Comparison of ENCODE assay signal across 17 mouse cellular contexts in genomic region chr7:105475396-105475949, GRCm38 (mm10). TPM values are rescaled to one million over a fixed set of nuclear protein-coding genes. Genes with fewer than 3 reads are reported as not detected.
DNase-seq lines count a peak whose midpoint lies in the region; ATAC-seq and TF ChIP-seq lines count a peak whose summit lies in the region.
"Had no signal": no experiment of that assay in that cellular context is flagged by ENCODE, and none has a peak within 500 bp of the region (broad histone marks: within the 10 kb centered on the region; RNA-seq: fewer than 3 reads in every experiment).

No protein-coding gene starts in this region.

- ATAC-seq in heart, embryonic 12.5 days (ENCODE audit: insufficient number of reproducible peaks, low FRiP score): no peak
- peak; percentile 43 for ATAC-seq in lung, embryonic 16.5 days (ENCODE audit: low read depth)
- ATAC-seq in common myeloid progenitor, adult 5-6 weeks (replicated peaks; ENCODE audit: low read depth, poor library complexity, severe bottlenecking): 0 out of 2 replicates have a peak, but pooled peaks have one; percentile 20
- peak; percentile 40 for ATAC-seq in megakaryocyte progenitor cell, adult 5-6 weeks (replicated peaks; ENCODE audit: poor library complexity)
- ATAC-seq: CD4-positive, CD25-positive, alpha-beta regulatory T cell, adult 4 months; forebrain, postnatal 0 days; hindbrain, postnatal 0 days had no signal

- peaks cover 16% of the 10 kb centered on the region for H3K4me1 ChIP-seq in heart, adult 2 months (ENCODE audit: control insufficient read depth, insufficient read depth, low read length)
- peaks cover 24% of the 10 kb centered on the region for H3K4me1 ChIP-seq in heart, embryonic 12.5 days (replicated peaks)
- H3K4me1 ChIP-seq in lung, embryonic 16.5 days (replicated peaks; ENCODE audit: control insufficient read depth, insufficient read depth, low read length): peaks cover 2% of the 10 kb centered on the region; the same call in 1 of the 2 replicates
- H3K4me1 ChIP-seq: liver, embryonic 13.5 days had no signal

- peaks cover 9% of the 10 kb centered on the region for H3K36me3 ChIP-seq in heart, adult 2 months (ENCODE audit: control insufficient read depth, insufficient read depth, low read length)
- H3K36me3 ChIP-seq in heart, embryonic 12.5 days: no peaks in the 10 kb centered on the region
- no peaks in the 10 kb centered on the region for H3K36me3 ChIP-seq in lung, embryonic 16.5 days (ENCODE audit: control insufficient read depth, insufficient read depth, low read length)
- H3K36me3 ChIP-seq: liver, embryonic 13.5 days had no signal

- intact Hi-C loops in heart, adult 2 months (cut with DNase I): loop anchor here (5.0 to 10.0 kb wide), 2 partner anchors 167 to 339 kb away; partner anchors contain the start of genes Arfip2, Gm45799, Mrpl17 and Timm10b

- WGBS in heart, adult 2 months: 33% methylated on average over 7 of the region's 7 CpGs
- WGBS in heart, embryonic 12.5 days: 52% methylated on average over 7 of the region's 7 CpGs
- WGBS in lung, embryonic 16.5 days: 67% methylated on average over 7 of the region's 7 CpGs

- no peaks in the 10 kb centered on the region for H3K9me3 ChIP-seq in heart, embryonic 12.5 days (replicated peaks)
- H3K9me3 ChIP-seq in lung, embryonic 16.5 days (ENCODE audit: control insufficient read depth, low read length): no peaks in the 10 kb centered on the region
- H3K9me3 ChIP-seq: liver, embryonic 13.5 days had no signal

- TF ChIP-seq POLR2A in heart, adult 2 months (IDR thresholded peaks at IDR 0.05; ENCODE audit: insufficient read depth, low read depth, low read length): no peak

- no peak for TF ChIP-seq CTCF in heart, adult 2 months (IDR thresholded peaks at IDR 0.05)

- no peak overlapping the region for H3K9ac ChIP-seq in heart, adult 2 months (ENCODE audit: low read depth, low read length)
- H3K9ac ChIP-seq in heart, embryonic 12.5 days: no peak overlapping the region
- no peak overlapping the region for H3K9ac ChIP-seq in lung, embryonic 16.5 days (ENCODE audit: low read length)
- H3K9ac ChIP-seq: forebrain, postnatal 0 days; liver, embryonic 13.5 days had no signal

- no peaks in the 10 kb centered on the region for H3K79me2 ChIP-seq in heart, adult 2 months (replicated peaks; ENCODE audit: control insufficient read depth, insufficient read depth, low read length)

- DNase-seq in heart, adult 2 months: peak in 1 of 2 experiments; percentile 23
- no peak for DNase-seq in lung, postnatal 14 days
- DNase-seq in embryo, embryonic 10.5 days (ENCODE audit: low spot score): no peak
- no peak for DNase-seq in frontal cortex, adult 2 months (ENCODE audit: extremely low spot score in 1 of 2, low spot score in 1 of 2)
- DNase-seq: forebrain, postnatal 0 days; liver, embryonic 13.5 days; thymus, postnatal 36 days had no signal

- peak overlapping the region; percentile 68 for H3K27ac ChIP-seq in heart, adult 2 months
- H3K27ac ChIP-seq in heart, embryonic 12.5 days (ENCODE audit: poor library complexity, severe bottlenecking): no peak overlapping the region
- no peak overlapping the region for H3K27ac ChIP-seq in lung, embryonic 16.5 days (ENCODE audit: low read length)
- H3K27ac ChIP-seq: hindbrain, postnatal 0 days; layer of hippocampus, adult 2 months; liver, embryonic 13.5 days; stomach, postnatal 0 days had no signal

- H3K4me2 ChIP-seq in heart, embryonic 12.5 days: no peak overlapping the region
- no peak overlapping the region for H3K4me2 ChIP-seq in lung, embryonic 16.5 days (ENCODE audit: low read depth, low read length)
- H3K4me2 ChIP-seq: liver, embryonic 13.5 days had no signal

- no peak for TF ChIP-seq EP300 in heart, adult 2 months (IDR thresholded peaks at IDR 0.05; ENCODE audit: insufficient read depth, low read depth, low read length)

- H3K4me3 ChIP-seq in heart, adult 2 months: no peak overlapping the region
- H3K4me3 ChIP-seq in heart, embryonic 12.5 days: no peak overlapping the region
- no peak overlapping the region for H3K4me3 ChIP-seq in lung, embryonic 16.5 days (ENCODE audit: low read length)
- H3K4me3 ChIP-seq: erythroblast, embryonic 14.5 days; layer of hippocampus, adult 2 months; liver, embryonic 13.5 days had no signal

- no peaks in the 10 kb centered on the region for H3K27me3 ChIP-seq in heart, adult 2 months (ENCODE audit: control insufficient read depth, insufficient read depth, low read length)
- no peaks in the 10 kb centered on the region for H3K27me3 ChIP-seq in heart, embryonic 12.5 days (replicated peaks)
- no peaks in the 10 kb centered on the region for H3K27me3 ChIP-seq in lung, embryonic 16.5 days (ENCODE audit: control insufficient read depth, insufficient read depth, low read depth, low read length)

RNA-seq across cellular contexts. Expression of gene Cavin3, which starts 6.6 kb away (rescaled TPM):
- 10 to 100 TPM; 17.5 to 24.0 TPM for total RNA-seq in heart, adult 2 months (2021)
- 18.0 and 21.0 TPM in 2 replicates for polyA plus RNA-seq in heart, adult 2 months (2012; rRNA removed)
- 68.1 and 72.6 TPM in 2 replicates for polyA plus RNA-seq in heart, embryonic 12.5 days (2016; fragmentation: Nextera tagmentation; extraction: Ambion mirVana)
- polyA plus RNA-seq in lung, embryonic 16.5 days (2015; fragmentation: Nextera tagmentation; extraction: Ambion mirVana): 90.2 and 97.1 TPM in 2 replicates
- 0.59 and 0.92 TPM in 2 replicates for total RNA-seq in common myeloid progenitor, adult 5-6 weeks (2017)
- total RNA-seq in megakaryocyte progenitor cell, adult 5-6 weeks (2015): 0.22 and 0.27 TPM in 2 replicates
- total RNA-seq in megakaryocyte progenitor cell, adult 5-6 weeks (2017): 0.41 and 0.42 TPM in 2 replicates
- polyA plus RNA-seq in frontal cortex, adult 2 months (2012; rRNA removed): 30.1 and 30.8 TPM in 2 replicates

RNA-seq across cellular contexts. Expression of gene Cckbr, which starts 49.9 kb away (rescaled TPM):
- total RNA-seq in heart, adult 2 months (2021): not detected
- not detected in 2 replicates for polyA plus RNA-seq in heart, adult 2 months (2012; rRNA removed)
- not detected in 2 replicates for polyA plus RNA-seq in heart, embryonic 12.5 days (2016; fragmentation: Nextera tagmentation; extraction: Ambion mirVana)
- polyA plus RNA-seq in lung, embryonic 16.5 days (2015; fragmentation: Nextera tagmentation; extraction: Ambion mirVana): 0.26 and 0.60 TPM in 2 replicates
- total RNA-seq in common myeloid progenitor, adult 5-6 weeks (2017): not detected in 2 replicates
- not detected in 2 replicates for total RNA-seq in megakaryocyte progenitor cell, adult 5-6 weeks (2015)
- not detected in 2 replicates for total RNA-seq in megakaryocyte progenitor cell, adult 5-6 weeks (2017)
- 72.2 and 80.3 TPM in 2 replicates for polyA plus RNA-seq in frontal cortex, adult 2 months (2012; rRNA removed)
- total RNA-seq: gastrocnemius, postnatal 4 days had no signal
- polyA plus RNA-seq: CD4-positive, CD25-positive, alpha-beta regulatory T cell, adult 4 months; erythroblast, embryonic 14.5 days; liver, embryonic 13.5 days had no signal

Comparison
In these comparisons a context has a peak if more than half of its experiments do, and no peak if none do; other contexts are left out.
1. RNA of gene Cckbr, which starts 49.9 kb away (polyA plus RNA-seq): 72.2 to 80.3 TPM in frontal cortex, adult 2 months; 0.26 to 0.60 TPM in lung, embryonic 16.5 days, not detected in heart, embryonic 12.5 days and not detected in heart, adult 2 months; every median in the first group is over 10 times any median in the second.